Mouse (Mus musculus): Measurements from ENCODE around the gene Psma5.

The Psma5 gene

GRCm38 (mm10) chr3:108304747-108305146 is 48.0 kb downstream of the Psma5 start:
- no peak for DNase-seq (ENCODE audit: low read depth, low spot score)

- no peak for DNase-seq (ENCODE audit: low read depth, low spot score)
Measured at GRCm38 (mm10) chr3:108306387-108306786, 49.7 kb downstream of the Psma5 start.

- no peak for DNase-seq (ENCODE audit: low read depth, low spot score)
Measured at GRCm38 (mm10) chr3:108307485-108307884, 50.8 kb downstream of the Psma5 start.

DNA sequence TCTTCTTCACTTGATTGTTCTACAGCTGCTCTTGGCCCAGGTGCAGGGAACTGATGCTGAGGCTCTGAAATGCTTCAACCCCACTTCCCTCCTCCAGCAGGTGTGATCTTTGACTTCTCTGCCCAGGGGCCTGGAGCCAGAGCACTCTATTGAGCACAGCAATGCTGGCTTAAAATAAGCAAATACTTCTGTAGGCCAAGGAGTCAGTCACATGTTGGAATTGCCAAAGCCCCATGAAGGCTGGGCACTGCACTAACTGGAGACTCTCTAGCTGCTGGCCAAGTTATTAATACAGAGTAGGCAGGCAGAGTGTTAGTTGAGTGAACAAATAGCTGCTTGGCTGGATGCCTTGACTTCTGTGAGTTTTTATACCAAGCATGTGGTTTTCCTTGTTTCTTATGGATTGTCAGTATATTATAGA is 54.2 kb downstream of the Psma5 start:
- DNase-seq (ENCODE audit: low read depth, low spot score): no peak

- DNase-seq (ENCODE audit: low read depth, low spot score): no peak
Measured at GRCm38 (mm10) chr3:108311688-108312087, 55.0 kb downstream of the Psma5 start.

GRCm38 (mm10) chr3:108312414-108312813 is 55.7 kb downstream of the Psma5 start:
- DNase-seq (ENCODE audit: low read depth, low spot score): no peak

- DNase-seq (ENCODE audit: low read depth, low spot score): no peak
Measured at GRCm38 (mm10) chr3:108313138-108313537, 56.4 kb downstream of the Psma5 start.

GRCm38 (mm10) chr3:108314038-108314675 is 57.4 kb downstream of the Psma5 start:
- no peak for DNase-seq (ENCODE audit: low read depth, low spot score)

DNA sequence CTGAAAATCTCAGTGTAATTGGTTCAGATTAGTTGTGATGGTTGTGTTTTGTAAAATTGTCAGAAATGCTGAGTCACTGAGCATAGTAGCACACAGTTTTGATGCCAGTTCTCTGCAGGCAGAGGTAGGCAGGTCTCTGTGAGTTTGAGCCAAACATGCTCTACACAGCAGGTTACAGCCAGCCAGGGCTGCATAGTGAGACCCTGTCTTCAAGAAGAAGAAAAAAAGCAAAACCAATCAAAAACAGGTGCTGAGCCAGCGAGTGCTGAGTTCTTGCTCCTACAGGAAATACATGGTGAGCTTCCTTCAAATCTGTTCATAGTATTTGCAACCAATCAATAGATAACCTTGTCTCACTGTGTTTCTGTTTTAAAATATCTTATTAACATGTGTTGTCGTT is 61.8 kb downstream of the Psma5 start:
- DNase-seq (ENCODE audit: low read depth, low spot score): no peak

DNA sequence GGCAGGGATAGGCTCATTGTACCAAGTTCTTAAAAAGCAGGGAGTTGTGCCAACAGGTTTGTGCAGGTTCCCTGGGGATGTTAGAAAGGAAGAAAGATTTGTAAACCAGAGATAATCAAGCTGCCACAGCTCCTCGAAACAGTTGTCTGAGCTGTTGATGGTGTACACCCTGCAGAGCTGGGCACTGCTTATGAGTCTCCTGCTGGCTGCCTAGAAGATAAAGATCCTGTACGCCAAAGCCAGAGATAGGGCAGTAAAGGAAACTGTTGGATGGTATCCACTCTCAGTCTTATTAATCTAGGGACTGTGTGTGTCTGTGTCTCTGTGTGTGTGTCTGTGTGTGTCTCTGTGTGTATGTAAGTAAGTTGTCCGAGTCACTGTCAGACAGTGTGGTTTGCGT is 64.9 kb downstream of the Psma5 start:
- no peak for DNase-seq (ENCODE audit: low read depth, low spot score)

DNA sequence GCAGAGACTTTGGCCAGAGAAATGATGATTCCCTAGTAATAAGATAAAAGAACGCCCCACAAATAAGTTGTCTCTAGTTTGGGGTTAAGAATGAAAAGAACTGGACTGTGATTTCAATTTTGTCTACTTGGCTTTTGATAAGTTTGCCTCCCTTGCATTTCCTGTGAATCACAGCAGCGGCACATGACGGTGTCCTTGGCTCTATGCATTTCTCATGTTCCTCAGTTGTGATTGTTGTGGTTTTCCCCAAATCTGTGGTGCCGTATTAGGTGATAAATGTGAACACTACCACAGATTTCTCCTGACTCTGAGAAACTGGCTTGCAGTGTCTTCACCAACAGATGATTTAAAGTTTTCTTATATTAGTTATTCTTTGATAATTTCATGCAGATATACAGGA is 65.4 kb downstream of the Psma5 start:
- DNase-seq (ENCODE audit: low read depth, low spot score): no peak

- DNase-seq (ENCODE audit: low read depth, low spot score): no peak
Measured at GRCm38 (mm10) chr3:108322962-108323361, 66.2 kb downstream of the Psma5 start.

DNA sequence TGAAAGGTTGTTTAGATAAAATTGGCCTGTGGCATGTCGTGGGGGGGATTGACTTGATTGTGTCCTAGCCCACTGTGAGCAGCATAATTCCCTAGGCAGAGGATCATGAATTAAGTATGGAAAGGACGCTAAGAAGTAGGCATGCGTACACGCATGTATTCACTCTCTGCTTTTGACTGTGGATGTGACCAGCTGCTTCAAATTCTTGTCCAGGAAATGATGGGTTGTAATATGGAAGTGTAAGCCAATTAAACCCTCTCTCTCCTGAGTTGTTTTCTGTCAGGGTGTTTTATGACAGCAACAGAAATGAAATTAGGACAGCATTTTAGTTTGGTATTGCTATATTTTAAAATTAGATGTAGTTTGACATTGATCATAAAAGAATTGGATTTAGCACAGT is 68.1 kb downstream of the Psma5 start:
- no peak for DNase-seq (ENCODE audit: low read depth, low spot score)

DNA sequence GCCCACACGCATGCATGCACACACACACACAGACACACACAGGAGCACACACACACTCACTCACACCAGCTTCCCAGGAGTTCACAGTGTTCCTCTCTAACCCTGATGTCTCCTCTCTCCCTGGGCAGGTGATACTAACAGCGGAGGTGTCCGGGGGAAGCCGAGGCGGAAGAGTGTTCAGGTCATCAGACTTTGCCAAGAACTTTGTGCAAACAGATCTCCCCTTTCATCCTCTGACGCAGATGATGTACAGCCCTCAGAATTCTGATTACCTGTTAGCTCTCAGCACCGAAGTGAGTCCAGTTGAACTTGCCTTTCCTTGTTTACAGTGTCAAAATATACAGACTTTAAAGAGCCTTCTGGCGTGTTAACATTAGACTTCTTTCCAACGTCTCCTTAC is 68.8 kb downstream of the Psma5 start:
- no peak for DNase-seq (ENCODE audit: low read depth, low spot score)

DNA sequence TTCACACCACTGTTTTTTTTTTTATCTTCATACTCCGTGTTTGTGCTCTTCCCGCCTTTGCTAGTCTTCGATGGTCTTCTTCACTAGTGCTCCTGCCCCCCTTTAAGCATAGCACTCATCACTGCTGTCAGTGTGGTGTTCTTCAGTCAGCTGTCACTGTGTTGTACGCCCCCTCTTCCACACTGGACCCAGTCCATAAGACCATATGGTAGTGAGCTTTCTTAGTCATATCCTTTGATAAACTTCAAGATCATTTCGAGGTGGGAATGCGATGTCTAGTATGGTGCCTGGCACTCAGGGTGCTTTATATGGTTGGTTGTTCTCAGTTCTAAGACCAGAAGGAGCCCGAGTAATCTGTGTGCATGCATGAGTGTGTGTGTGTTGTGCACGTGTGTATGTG is 70.5 kb downstream of the Psma5 start:
- DNase-seq (ENCODE audit: low read depth, low spot score): no peak

DNA sequence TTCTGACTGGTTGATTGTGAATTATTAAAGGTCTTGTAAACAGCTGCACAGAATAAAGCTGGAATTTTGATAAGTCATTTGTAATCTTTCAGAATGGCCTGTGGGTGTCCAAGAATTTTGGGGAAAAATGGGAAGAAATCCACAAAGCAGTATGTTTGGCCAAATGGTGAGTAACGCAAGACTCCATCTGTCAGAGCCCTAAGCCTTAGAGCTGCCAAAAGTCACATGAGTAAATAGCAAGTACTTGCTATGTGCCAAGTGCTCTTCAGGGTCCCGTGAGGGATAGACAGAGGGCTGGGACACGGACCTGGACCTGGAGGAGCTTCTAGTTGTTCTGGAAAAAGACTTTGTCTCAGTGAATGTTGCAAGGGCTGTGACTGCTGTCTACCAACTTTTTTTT is 71.2 kb downstream of the Psma5 start:
- no peak for DNase-seq (ENCODE audit: low read depth, low spot score)

DNA sequence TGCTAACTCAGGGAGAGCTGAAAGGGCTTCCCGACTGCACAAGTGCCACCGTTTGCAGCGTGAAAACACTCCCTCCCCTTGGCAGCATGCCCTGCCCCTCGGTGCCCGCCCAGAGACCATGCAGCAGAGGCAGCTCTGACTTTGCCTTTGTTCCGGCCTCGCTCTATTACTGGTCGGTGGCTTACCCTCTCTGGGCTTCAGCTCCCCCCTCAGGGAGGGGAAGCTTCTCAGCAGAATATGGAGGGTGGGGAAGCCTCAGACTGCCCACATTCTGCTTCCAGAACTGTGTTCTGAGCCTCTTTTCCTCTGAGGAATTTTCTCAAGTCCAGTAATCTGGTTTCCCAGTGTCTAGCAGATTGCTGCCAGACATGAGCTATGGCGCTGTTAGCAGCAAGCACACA is 71.7 kb downstream of the Psma5 start:
- no peak for DNase-seq (ENCODE audit: low read depth, low spot score)

Data from retina, postnatal 7 days (tissue).